Mouse (Mus musculus) midbrain, embryonic 16.5 days (tissue): Measurements from ENCODE around the gene Dand5. TPM values are rescaled to one million over a fixed set of nuclear protein-coding genes. Genes with fewer than 3 reads are reported as not detected.

Source experiments
- ATAC-seq: fragments of 200-750 bp; cut with Nextera tagmentation; 2 replicates; pipeline ENCODE4 v1.8.0; 2017; ENCODE audit warnings: moderate TSS enrichment
- H3K27ac ChIP-seq: fragments of 300-500 bp; sonication (generic); 2 replicates; pipeline ENCODE4 v1.5.1; 2014; ENCODE audit warnings: mild to moderate bottlenecking, low read length, mixed read lengths
- H3K27me3 ChIP-seq: fragments of 300-500 bp; sonication (generic); 2 replicates; pipeline ENCODE4 v1.6.1; 2014; ENCODE audit warnings: low read depth, low read length, mixed read lengths; ENCODE audit not compliant: control insufficient read depth, insufficient read depth
- H3K36me3 ChIP-seq: fragments of 300-500 bp; sonication (generic); 2 replicates; pipeline ENCODE4 v1.6.1; 2014; ENCODE audit warnings: mild to moderate bottlenecking, low read length, moderate library complexity, mixed read lengths; ENCODE audit not compliant: control insufficient read depth, insufficient read depth
- H3K4me1 ChIP-seq: fragments of 300-500 bp; sonication (generic); 2 replicates; pipeline ENCODE4 v1.6.1; 2014; ENCODE audit warnings: mild to moderate bottlenecking, low read length, mixed read lengths; ENCODE audit not compliant: control insufficient read depth, insufficient read depth
- H3K4me2 ChIP-seq: fragments of 300-500 bp; sonication (generic); 2 replicates; pipeline ENCODE4 v1.6.1; 2014; ENCODE audit warnings: mild to moderate bottlenecking, low read length, mixed read lengths
- H3K4me3 ChIP-seq: fragments of 300-500 bp; sonication (generic); 2 replicates; pipeline ENCODE4 v1.5.1; 2014; ENCODE audit warnings: low read depth, mild to moderate bottlenecking, low read length, moderate library complexity, mixed read lengths
- H3K9ac ChIP-seq: fragments of 300-500 bp; sonication (generic); 2 replicates; pipeline ENCODE4 v1.6.1; 2014; ENCODE audit warnings: low read depth, low read length, mixed read lengths
- H3K9me3 ChIP-seq: fragments of 300-500 bp; sonication (generic); replicated peaks from 2 replicates; pipeline ENCODE4 v1.6.1; 2014; ENCODE audit warnings: mild to moderate bottlenecking, low read length, mixed read lengths; ENCODE audit not compliant: control insufficient read depth, poor library complexity, severe bottlenecking
- WGBS: fragments of 180-500 bp; shearing (Covaris S2); extraction: QIAGEN DNeasy Blood & Tissue Kit; methylation state at CpG from one replicate; pipeline ENCODE4 v1.1.7; 2014; 5-methylcytosine and 5-hydroxymethylcytosine counted together
- polyA plus RNA-seq: library from polyadenylated mRNA; unstranded; fragments of >200 nt; fragmentation: Nextera tagmentation; extraction: Ambion mirVana; gene quantifications from 2 replicates; pipeline ENCODE4 v1.2.1, GENCODE M21; 2015

The Dand5 gene
- polyA plus RNA-seq, 1 experiment from 2014 or later, result 12.4 TPM

DNA sequence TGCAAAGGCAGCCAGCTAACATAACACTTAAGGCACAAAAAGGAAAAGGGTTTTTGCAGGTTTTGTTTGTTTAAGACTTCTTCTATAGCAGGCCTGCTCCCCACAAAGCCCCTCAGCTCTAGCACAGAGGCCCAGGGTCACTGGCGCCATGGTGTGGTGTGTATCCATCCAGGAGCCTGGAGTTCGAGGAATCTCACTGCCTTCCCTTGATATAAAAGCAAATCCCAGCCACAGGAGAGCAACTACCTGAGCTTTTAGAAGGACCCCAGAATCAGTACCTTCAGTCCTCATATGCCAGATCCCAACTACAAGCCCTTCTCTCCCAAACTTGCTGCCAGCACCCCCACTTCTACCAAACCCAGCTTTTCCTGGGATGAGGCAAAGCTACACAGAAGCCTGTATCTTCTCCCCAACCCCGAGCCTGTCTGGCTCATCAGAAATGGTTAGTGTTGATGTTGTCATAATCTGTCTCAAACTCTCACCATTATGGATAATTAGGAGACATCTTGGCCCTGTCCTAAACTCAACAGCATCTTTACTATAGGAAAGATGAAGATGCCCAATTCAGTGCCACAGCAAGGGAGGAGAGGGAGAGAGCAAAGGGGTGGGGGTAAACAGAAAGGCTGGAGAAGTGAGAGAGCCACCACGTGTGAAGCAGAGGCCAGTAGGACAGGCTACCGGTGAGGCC is 51.5 kb downstream of the Dand5 start:
- H3K4me2 ChIP-seq, result peak overlapping the region; percentile 56
- peak overlapping the region; percentile 57; the same call in 1 of the 2 replicates for H3K9ac ChIP-seq
- ATAC-seq, result no peak
- no peaks in the 10 kb centered on the region for H3K9me3 ChIP-seq
- H3K27ac ChIP-seq, result no peak overlapping the region; the same call in 1 of the 2 replicates
- WGBS, result 36% methylated on average over 5 of the region's 5 CpGs
- H3K4me1 ChIP-seq, result peaks cover 32% of the 10 kb centered on the region
- H3K4me3 ChIP-seq, result peak overlapping the region; percentile 36
- H3K27me3 ChIP-seq, result peaks cover 37% of the 10 kb centered on the region
- no peaks in the 10 kb centered on the region for H3K36me3 ChIP-seq

GRCm38 (mm10) chr8:84770100-84770953 is 52.3 kb downstream of the Dand5 start:
- Histone ChIP-seq H3K9ac (peak overlapping the region; percentile 31), H3K4me2 (peak overlapping the region; percentile 56), H3K27ac (no peak overlapping the region; the same call in 1 of the 2 replicates), H3K27me3 (peaks cover 28% of the 10 kb centered on the region), H3K9me3 (no peaks in the 10 kb centered on the region), H3K36me3 (no peaks in the 10 kb centered on the region), H3K4me1 (peaks cover 28% of the 10 kb centered on the region), H3K4me3 (peak overlapping the region; percentile 36)
- no peak for ATAC-seq
- WGBS, result 37% methylated on average over 12 of the region's 12 CpGs

GRCm38 (mm10) chr8:84769324-84769723 is 53.3 kb downstream of the Dand5 start:
- no peak for ATAC-seq
- Histone ChIP-seq H3K9me3 (no peaks in the 10 kb centered on the region), H3K27me3 (peaks cover 29% of the 10 kb centered on the region), H3K4me3 (no peak overlapping the region), H3K4me2 (peak overlapping the region; percentile 56; the same call in 1 of the 2 replicates), H3K36me3 (no peaks in the 10 kb centered on the region), H3K9ac (no peak overlapping the region), H3K27ac (no peak overlapping the region), H3K4me1 (peaks cover 20% of the 10 kb centered on the region)
- 77% methylated on average over 8 of the region's 8 CpGs for WGBS

DNA sequence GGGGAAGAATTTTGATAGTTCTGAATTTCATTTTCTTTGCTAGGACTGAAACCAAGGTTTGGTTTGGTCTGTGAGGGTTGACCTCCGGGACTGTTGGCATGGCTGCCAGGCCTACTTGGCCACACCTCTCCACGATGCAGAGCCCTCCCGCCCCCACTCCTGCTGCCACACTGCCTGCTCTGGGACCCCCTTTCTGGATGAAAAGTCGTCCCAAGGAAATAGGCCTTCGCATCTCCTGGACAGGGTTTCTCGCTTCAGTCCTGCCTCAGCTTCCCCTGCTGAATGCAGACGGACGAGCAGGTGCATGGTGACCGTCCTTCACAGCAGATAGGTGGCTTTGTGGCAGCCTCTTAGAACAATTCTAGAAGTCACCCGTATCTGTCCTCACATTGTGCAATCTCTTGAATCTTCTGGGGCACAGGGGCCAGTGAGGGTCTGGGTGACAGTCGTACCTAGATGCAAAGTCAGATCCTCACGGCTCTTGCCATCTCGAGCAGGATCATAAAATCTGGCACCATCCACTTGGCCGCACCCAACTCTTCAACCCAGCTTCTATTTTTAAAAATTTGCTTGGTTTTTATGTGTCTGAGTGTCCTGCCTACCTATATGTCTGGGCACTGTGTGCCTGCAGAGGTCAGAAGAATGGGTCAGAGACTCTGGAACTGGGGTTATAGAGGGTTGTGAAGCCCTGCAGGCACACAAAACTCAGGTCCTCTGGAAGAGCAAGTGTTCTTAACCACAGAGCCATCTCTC is 54.1 kb downstream of the Dand5 start:
- Histone ChIP-seq H3K27ac (no peak overlapping the region), H3K4me3 (no peak overlapping the region)
- no peak for ATAC-seq

GRCm38 (mm10) chr8:84767221-84767620 is 55.4 kb downstream of the Dand5 start:
- 78% methylated on average over 10 of the region's 10 CpGs for WGBS
- ATAC-seq, result no peak
- Histone ChIP-seq H3K9me3 (no peaks in the 10 kb centered on the region), H3K27me3 (peaks cover 32% of the 10 kb centered on the region), H3K4me2 (peak overlapping the region; percentile 13; the same call in 1 of the 2 replicates), H3K9ac (no peak overlapping the region), H3K4me1 (peaks cover 15% of the 10 kb centered on the region), H3K27ac (no peak overlapping the region), H3K4me3 (no peak overlapping the region), H3K36me3 (no peaks in the 10 kb centered on the region)

More for the DNA sequence above, 54.1 kb downstream of the Dand5 start:
- H3K9ac ChIP-seq, result no peak overlapping the region
- H3K9me3 ChIP-seq, result no peaks in the 10 kb centered on the region
- peaks cover 19% of the 10 kb centered on the region for H3K4me1 ChIP-seq
- 89% methylated on average over 14 of the region's 14 CpGs for WGBS
- H3K36me3 ChIP-seq, result no peaks in the 10 kb centered on the region
- H3K27me3 ChIP-seq, result peaks cover 31% of the 10 kb centered on the region
- H3K4me2 ChIP-seq, result peak overlapping the region; percentile 56; the same call in 1 of the 2 replicates

GRCm38 (mm10) chr8:84766422-84766821 is 56.2 kb downstream of the Dand5 start:
- peak overlapping the region; percentile 34; the same call in 1 of the 2 replicates for H3K4me2 ChIP-seq
- ATAC-seq, result no peak
- H3K27me3 ChIP-seq, result peaks cover 27% of the 10 kb centered on the region
- H3K4me1 ChIP-seq, result peaks cover 9% of the 10 kb centered on the region; the same call in 1 of the 2 replicates
- no peak overlapping the region for H3K4me3 ChIP-seq
- 0 out of 2 replicates have a peak overlapping the region, but pooled peaks have one; percentile 15 for H3K9ac ChIP-seq
- 50% methylated on average over 9 of the region's 9 CpGs for WGBS
- no peaks in the 10 kb centered on the region for H3K36me3 ChIP-seq
- no peaks in the 10 kb centered on the region for H3K9me3 ChIP-seq
- H3K27ac ChIP-seq, result no peak overlapping the region

GRCm38 (mm10) chr8:84765629-84766028 is 57.0 kb downstream of the Dand5 start:
- no peak overlapping the region for H3K4me3 ChIP-seq

More at GRCm38 (mm10) chr8:84765629-84766028, 57.0 kb downstream of the Dand5 start:
- ATAC-seq, result no peak
- peak overlapping the region; percentile 43; the same call in 1 of the 2 replicates for H3K27ac ChIP-seq
- WGBS, result 16% methylated on average over 10 of the region's 10 CpGs
- no peak overlapping the region for H3K9ac ChIP-seq
- H3K4me1 ChIP-seq, result peaks cover 9% of the 10 kb centered on the region; the same call in 1 of the 2 replicates
- peak overlapping the region; percentile 34; the same call in 1 of the 2 replicates for H3K4me2 ChIP-seq
- no peaks in the 10 kb centered on the region for H3K9me3 ChIP-seq
- no peaks in the 10 kb centered on the region for H3K36me3 ChIP-seq
- H3K27me3 ChIP-seq, result peaks cover 20% of the 10 kb centered on the region
